Mouse (Mus musculus) cortical plate, adult 2 months (tissue): ENCODE data around the gene Mrps35. TPM values are rescaled to one million over a fixed set of nuclear protein-coding genes. Genes with fewer than 3 reads are reported as not detected.

Source experiments
- H3K27ac ChIP-seq: fragments of 200-500 bp; 2 replicates; pipeline ENCODE4 v1.5.1; 2012; ENCODE audit warnings: low read length, control low read depth, inconsistent platforms; ENCODE audit not compliant: insufficient read depth
- H3K4me1 ChIP-seq: fragments of 200-500 bp; 2 replicates; pipeline ENCODE4 v1.6.1; 2011; ENCODE audit warnings: low read length; ENCODE audit not compliant: control insufficient read depth, insufficient read depth
- H3K4me3 ChIP-seq: fragments of 200-500 bp; 2 replicates; pipeline ENCODE4 v1.5.1; 2011; ENCODE audit warnings: mild to moderate bottlenecking, low read length, control low read depth; ENCODE audit not compliant: insufficient read depth
- CTCF ChIP-seq: fragments of 200-500 bp; IDR thresholded peaks from 2 replicates; pipeline ENCODE4 v1.5.1; 2011; ENCODE audit warnings: mild to moderate bottlenecking, control low read depth, low read length; ENCODE audit not compliant: insufficient read depth; ENCODE audit errors: extremely low read depth
- POLR2A ChIP-seq: fragments of 200-500 bp; IDR thresholded peaks from 2 replicates; pipeline ENCODE4 v1.6.1; 2011; ENCODE audit warnings: mild to moderate bottlenecking, low read length, control low read depth; ENCODE audit not compliant: insufficient read depth; ENCODE audit errors: extremely low read depth
- polyA plus RNA-seq: library from polyadenylated mRNA; depleted of rRNA; stranded (reverse); fragments of >200 nt; gene quantifications from 2 replicates; pipeline ENCODE4 v1.2.3, GENCODE M21; 2012

The Mrps35 gene
- polyA plus RNA-seq, 1 experiment, result 41.8 TPM

DNA sequence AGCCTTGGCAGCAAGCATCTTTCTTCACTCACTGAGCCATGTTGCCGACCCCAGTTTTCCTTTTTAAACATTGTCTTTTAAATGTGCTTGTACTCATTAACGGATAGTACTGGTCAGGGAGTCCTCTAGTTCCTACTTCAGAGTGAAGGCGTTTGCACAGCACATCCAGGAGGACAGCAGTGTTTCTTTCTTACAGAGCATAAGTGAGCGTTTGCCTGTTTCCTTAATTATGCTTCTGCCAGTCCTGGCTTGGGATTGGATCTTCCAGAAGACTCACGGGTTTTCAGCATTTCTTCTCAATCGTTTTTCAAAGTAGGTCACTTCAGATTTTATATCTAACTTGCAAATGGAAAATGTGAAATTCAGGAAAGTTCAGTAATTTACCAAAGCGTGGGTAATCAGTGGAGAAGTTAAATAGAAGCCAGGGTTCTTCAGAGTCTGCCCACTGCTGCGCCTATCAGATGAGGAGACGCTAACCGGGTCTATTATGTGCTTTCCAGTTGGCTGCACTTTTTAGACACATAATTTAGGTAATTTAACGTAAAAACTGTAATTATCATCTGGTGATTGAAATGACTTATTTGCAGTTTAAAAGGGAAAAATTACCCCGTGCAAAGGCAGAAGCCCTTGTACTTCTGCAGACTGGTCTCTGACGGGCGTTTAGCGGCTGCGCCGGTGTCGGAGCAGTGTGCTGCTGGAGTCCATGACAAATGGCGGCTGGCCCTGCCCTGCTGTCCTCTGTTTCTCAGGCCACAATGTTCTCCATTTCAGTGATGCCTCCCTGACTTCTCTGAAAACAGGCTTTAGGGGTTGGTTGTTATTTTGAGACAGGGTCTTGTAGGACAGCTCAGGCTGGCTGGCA lies 11.5 kb downstream of the Mrps35 start:
- Histone ChIP-seq H3K4me1 (no peaks in the 10 kb centered on the region; the same call in 1 of the 2 replicates), H3K27ac (no peak overlapping the region), H3K4me3 (no peak overlapping the region)
- TF ChIP-seq CTCF (no peak), POLR2A (no peak)

- no peak overlapping the region for H3K27ac ChIP-seq
- TF ChIP-seq POLR2A (no peak), CTCF (no peak)
Observed at GRCm38 (mm10) chr6:147055374-147055977, 12.9 kb downstream of the Mrps35 start.

DNA sequence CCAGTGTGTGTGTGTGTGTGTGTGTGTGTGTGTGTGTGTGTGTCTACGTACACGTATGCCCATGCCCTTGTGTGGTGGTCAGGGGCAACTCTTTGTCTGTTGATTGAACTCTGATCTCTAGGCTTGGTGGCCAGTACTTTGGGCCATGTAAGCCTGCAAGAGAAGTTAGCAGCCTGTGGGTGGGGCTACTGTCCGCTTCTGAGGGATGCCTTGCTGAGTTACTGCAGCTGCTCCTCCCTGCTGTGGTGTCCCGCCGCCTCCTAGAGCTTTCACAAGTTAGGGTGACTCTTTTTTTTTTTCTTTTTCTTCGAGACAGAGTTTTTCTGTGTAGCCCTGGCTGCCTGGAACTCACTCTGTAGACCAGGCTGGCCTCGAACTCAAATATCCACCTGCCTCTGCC lies 16.8 kb downstream of the Mrps35 start:
- Histone ChIP-seq H3K4me1 (no peaks in the 10 kb centered on the region; the same call in none of the 2 replicates), H3K4me3 (no peak overlapping the region), H3K27ac (no peak overlapping the region)
- TF ChIP-seq POLR2A (no peak), CTCF (no peak)

More at GRCm38 (mm10) chr6:147055374-147055977, 12.9 kb downstream of the Mrps35 start:
- no peak overlapping the region for H3K4me3 ChIP-seq
- no peaks in the 10 kb centered on the region; the same call in 1 of the 2 replicates for H3K4me1 ChIP-seq

DNA sequence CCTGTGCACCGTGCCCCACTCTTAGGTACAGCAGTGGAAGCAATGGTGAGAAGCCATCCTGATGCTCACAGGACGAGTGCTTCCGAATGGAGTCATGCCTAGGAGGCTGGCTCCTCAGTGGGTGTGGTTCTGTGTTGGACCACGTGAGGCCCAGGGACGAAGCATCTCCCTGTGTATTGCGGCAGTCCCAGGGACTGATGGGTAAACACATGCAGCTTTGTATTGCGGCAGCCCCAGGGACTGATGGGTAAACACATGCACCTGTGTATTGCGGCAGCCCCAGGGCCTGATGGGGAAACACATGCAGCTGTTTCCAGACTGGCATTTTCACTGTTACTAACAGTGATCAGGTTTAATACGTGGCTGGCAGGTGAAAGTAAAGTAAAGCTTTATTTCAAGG lies 19.1 kb downstream of the Mrps35 start:
- H3K4me3 ChIP-seq, result no peak overlapping the region
- H3K4me1 ChIP-seq, result no peaks in the 10 kb centered on the region; the same call in 1 of the 2 replicates
- TF ChIP-seq POLR2A, result no peak
- TF ChIP-seq CTCF, result no peak
- no peak overlapping the region for H3K27ac ChIP-seq

GRCm38 (mm10) chr6:147062034-147062433 lies 19.5 kb downstream of the Mrps35 start:
- no peak overlapping the region for H3K27ac ChIP-seq
- H3K4me3 ChIP-seq, result no peak overlapping the region
- no peak for TF ChIP-seq CTCF
- TF ChIP-seq POLR2A, result no peak
- no peaks in the 10 kb centered on the region; the same call in 1 of the 2 replicates for H3K4me1 ChIP-seq

DNA sequence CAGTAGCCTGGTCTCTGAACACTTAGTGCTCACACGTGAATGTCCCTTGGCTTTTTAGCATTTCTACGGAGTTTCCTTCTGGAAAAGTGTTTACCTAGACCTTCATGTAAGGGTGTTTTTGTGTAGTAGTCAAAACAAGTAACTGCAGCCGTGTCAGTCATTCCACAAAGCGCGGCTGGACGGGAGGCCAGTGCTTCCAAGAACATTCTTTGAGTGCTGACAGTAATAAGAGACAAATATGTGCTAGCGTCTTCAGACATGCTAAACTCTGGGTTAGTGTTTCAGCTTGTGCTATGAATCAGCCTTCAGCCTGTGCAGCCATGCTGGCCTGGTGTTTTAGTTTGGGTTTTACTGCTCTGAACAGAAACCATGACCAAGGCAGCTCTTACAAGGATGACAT lies 20.1 kb downstream of the Mrps35 start:
- no peak overlapping the region for H3K4me3 ChIP-seq
- no peak for TF ChIP-seq CTCF
- no peak for TF ChIP-seq POLR2A
- no peak overlapping the region for H3K27ac ChIP-seq
- H3K4me1 ChIP-seq, result no peaks in the 10 kb centered on the region; the same call in 1 of the 2 replicates

- H3K4me1 ChIP-seq, result no peaks in the 10 kb centered on the region; the same call in 1 of the 2 replicates
- no peak overlapping the region for H3K4me3 ChIP-seq
- no peak overlapping the region for H3K27ac ChIP-seq
- TF ChIP-seq CTCF, result no peak
- no peak for TF ChIP-seq POLR2A
Observed at GRCm38 (mm10) chr6:147064226-147064943, 21.8 kb downstream of the Mrps35 start.

DNA sequence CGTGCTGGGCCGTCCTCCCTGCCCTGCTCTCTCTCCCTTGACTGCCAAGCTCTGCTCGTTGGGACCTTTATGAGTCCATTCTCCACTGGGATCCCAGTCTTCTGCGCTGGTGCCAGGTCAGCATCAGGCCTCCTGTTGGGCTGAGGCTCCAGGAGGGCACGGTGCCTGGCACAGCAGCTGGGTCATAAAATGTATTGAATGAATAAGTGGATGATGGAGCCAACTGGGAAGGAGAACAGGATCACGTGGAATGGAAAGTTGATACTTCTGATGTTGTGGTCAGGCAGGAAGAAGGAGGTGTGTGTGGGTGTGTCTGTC lies 22.3 kb downstream of the Mrps35 start:
- Histone ChIP-seq H3K27ac (no peak overlapping the region), H3K4me3 (no peak overlapping the region), H3K4me1 (no peaks in the 10 kb centered on the region; the same call in 1 of the 2 replicates)
- TF ChIP-seq POLR2A, result no peak
- TF ChIP-seq CTCF, result no peak

DNA sequence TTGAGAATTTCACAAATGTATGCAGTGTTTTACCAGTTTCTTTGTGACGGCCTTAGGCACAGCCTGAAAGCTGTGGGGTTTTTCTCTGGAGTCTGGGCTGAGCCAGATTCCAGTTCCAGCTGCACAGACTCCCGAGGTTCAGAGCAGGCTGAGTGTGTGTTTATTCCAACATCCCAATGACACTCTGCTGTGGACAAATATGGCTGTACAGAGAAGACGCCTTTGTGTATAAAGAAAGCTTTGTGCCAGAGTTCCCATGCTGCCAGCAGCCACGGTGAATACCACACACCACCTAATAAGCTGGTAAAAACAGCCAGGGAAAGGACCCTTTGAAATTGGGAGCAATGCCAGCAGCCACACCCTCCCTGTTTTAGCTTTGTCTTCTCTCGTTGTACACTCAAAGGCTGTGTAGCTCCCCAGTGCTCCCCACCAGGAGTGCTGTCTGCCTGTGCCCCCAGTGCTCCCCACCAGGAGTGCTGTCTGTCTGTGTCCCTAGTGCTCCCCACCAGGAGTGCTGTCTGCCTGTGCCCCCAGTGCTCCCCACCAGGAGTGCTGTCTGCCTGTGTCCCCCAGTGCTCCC lies 33.3 kb downstream of the Mrps35 start:
- no peaks in the 10 kb centered on the region for H3K4me1 ChIP-seq
- H3K27ac ChIP-seq, result no peak overlapping the region
- H3K4me3 ChIP-seq, result no peak overlapping the region
- no peak for TF ChIP-seq POLR2A
- no peak for TF ChIP-seq CTCF
